Mouse (Mus musculus): Measurements from ENCODE around the gene Ogfrl1. TPM values are rescaled to one million over a fixed set of nuclear protein-coding genes. Genes with fewer than 3 reads are reported as not detected.
"Not testable (repeated sequence)": the region's sequence is repeated elsewhere in the genome, so short reads cannot be mapped to it uniquely, and the experiment has no call there.

Ogfrl1 gene
- polyA plus RNA-seq (2016; fragmentation: Nextera tagmentation; extraction: Ambion mirVana): 6.3 and 6.6 TPM in 2 replicates

GRCm38 (mm10) chr1:23397623-23398022 is at the start of gene Ogfrl1:
Ogfrl1 (minus strand) TSS chr1:23397772.
- H3K27ac ChIP-seq (replicated peaks): no peak within 1 kb of the TSS
- no peaks in the 10 kb centered on the region for H3K36me3 ChIP-seq (replicated peaks)
- no peaks in the 10 kb centered on the region for H3K9me3 ChIP-seq
- no peaks in the 10 kb centered on the region for H3K27me3 ChIP-seq (replicated peaks; ENCODE audit: low read depth, poor library complexity, severe bottlenecking)
- H3K4me3 ChIP-seq: no peak within 1 kb of the TSS
- WGBS: 87% methylated on average over 4 of the region's 4 CpGs
- H3K4me1 ChIP-seq: no peaks in the 10 kb centered on the region
- no peak for DNase-seq (ENCODE audit: low spot score)

GRCm38 (mm10) chr1:23445736-23446424 is 48.3 kb upstream of the Ogfrl1 start:
- Histone ChIP-seq H3K27me3 (replicated peaks; ENCODE audit: low read depth, poor library complexity, severe bottlenecking) (no peaks in the 10 kb centered on the region), H3K4me3 (no peak overlapping the region), H3K27ac (replicated peaks) (no peak overlapping the region), H3K36me3 (replicated peaks) (no peaks in the 10 kb centered on the region), H3K4me1 (peaks cover 3% of the 10 kb centered on the region; the same call in 1 of the 2 replicates), H3K9me3 (no peaks in the 10 kb centered on the region)
- WGBS: 82% methylated on average over 5 of the region's 5 CpGs
- no peak for DNase-seq (ENCODE audit: low spot score)

- Histone ChIP-seq H3K4me3 (no peak overlapping the region), H3K27me3 (replicated peaks; ENCODE audit: low read depth, poor library complexity, severe bottlenecking) (no peaks in the 10 kb centered on the region), H3K27ac (replicated peaks) (no peak overlapping the region), H3K36me3 (replicated peaks) (no peaks in the 10 kb centered on the region), H3K4me1 (no peaks in the 10 kb centered on the region), H3K9me3 (no peaks in the 10 kb centered on the region)
- no peak for DNase-seq (ENCODE audit: low spot score)
- 79% methylated on average over 3 of the region's 3 CpGs for WGBS
Measured at GRCm38 (mm10) chr1:23433612-23434011, 36.0 kb upstream of the Ogfrl1 start.

- Histone ChIP-seq H3K4me1 (no peaks in the 10 kb centered on the region), H3K27me3 (replicated peaks; ENCODE audit: low read depth, poor library complexity, severe bottlenecking) (no peaks in the 10 kb centered on the region), H3K27ac (replicated peaks) (no peak overlapping the region), H3K4me3 (no peak overlapping the region), H3K9me3 (no peaks in the 10 kb centered on the region), H3K36me3 (replicated peaks) (no peaks in the 10 kb centered on the region)
- WGBS: 85% methylated on average over 2 of the region's 2 CpGs
- no peak for DNase-seq (ENCODE audit: low spot score)
Measured at GRCm38 (mm10) chr1:23426447-23426846, 28.9 kb upstream of the Ogfrl1 start.

- DNase-seq (ENCODE audit: low spot score): no peak
- Histone ChIP-seq H3K4me3 (no peak overlapping the region), H3K27ac (replicated peaks) (no peak overlapping the region), H3K27me3 (replicated peaks; ENCODE audit: low read depth, poor library complexity, severe bottlenecking) (no peaks in the 10 kb centered on the region), H3K9me3 (no peaks in the 10 kb centered on the region), H3K4me1 (no peaks in the 10 kb centered on the region), H3K36me3 (replicated peaks) (no peaks in the 10 kb centered on the region)
- 79% methylated on average over 1 of the region's 1 CpGs for WGBS
Measured at GRCm38 (mm10) chr1:23418941-23419340, 21.4 kb upstream of the Ogfrl1 start.

GRCm38 (mm10) chr1:23418059-23418458 is 20.5 kb upstream of the Ogfrl1 start:
- no peak overlapping the region for H3K4me3 ChIP-seq
- no peaks in the 10 kb centered on the region for H3K4me1 ChIP-seq
- no peak for DNase-seq (ENCODE audit: low spot score)
- no peaks in the 10 kb centered on the region for H3K27me3 ChIP-seq (replicated peaks; ENCODE audit: low read depth, poor library complexity, severe bottlenecking)
- no peak overlapping the region for H3K27ac ChIP-seq (replicated peaks)
- no peaks in the 10 kb centered on the region for H3K9me3 ChIP-seq
- 83% methylated on average over 2 of the region's 2 CpGs for WGBS
- no peaks in the 10 kb centered on the region for H3K36me3 ChIP-seq (replicated peaks)

GRCm38 (mm10) chr1:23417562-23417961 is 20.0 kb upstream of the Ogfrl1 start:
- H3K9me3 ChIP-seq: no peaks in the 10 kb centered on the region
- H3K36me3 ChIP-seq (replicated peaks): no peaks in the 10 kb centered on the region
- DNase-seq (ENCODE audit: low spot score): no peak
- H3K4me3 ChIP-seq: no peak overlapping the region
- no peaks in the 10 kb centered on the region for H3K4me1 ChIP-seq
- no peaks in the 10 kb centered on the region for H3K27me3 ChIP-seq (replicated peaks; ENCODE audit: low read depth, poor library complexity, severe bottlenecking)
- no peak overlapping the region for H3K27ac ChIP-seq (replicated peaks)
- 88% methylated on average over 3 of the region's 3 CpGs for WGBS

GRCm38 (mm10) chr1:23411533-23411932 is 14.0 kb upstream of the Ogfrl1 start:
- H3K4me3 ChIP-seq: no peak overlapping the region
- H3K27ac ChIP-seq (replicated peaks): no peak overlapping the region
- H3K27me3 ChIP-seq (replicated peaks; ENCODE audit: low read depth, poor library complexity, severe bottlenecking): no peaks in the 10 kb centered on the region
- 89% methylated on average over 5 of the region's 5 CpGs for WGBS
- H3K4me1 ChIP-seq: no peaks in the 10 kb centered on the region
- H3K9me3 ChIP-seq: no peaks in the 10 kb centered on the region
- no peaks in the 10 kb centered on the region for H3K36me3 ChIP-seq (replicated peaks)
- DNase-seq (ENCODE audit: low spot score): no peak

- no peaks in the 10 kb centered on the region for H3K36me3 ChIP-seq (replicated peaks)
- no peaks in the 10 kb centered on the region for H3K4me1 ChIP-seq
- no peak for DNase-seq (ENCODE audit: low spot score)
- WGBS: 91% methylated on average over 2 of the region's 2 CpGs
- H3K9me3 ChIP-seq: no peaks in the 10 kb centered on the region
- H3K4me3 ChIP-seq: no peak overlapping the region
- no peak overlapping the region for H3K27ac ChIP-seq (replicated peaks)
- no peaks in the 10 kb centered on the region for H3K27me3 ChIP-seq (replicated peaks; ENCODE audit: low read depth, poor library complexity, severe bottlenecking)
Measured at GRCm38 (mm10) chr1:23409960-23410359, 12.4 kb upstream of the Ogfrl1 start.

- H3K4me3 ChIP-seq: no peak overlapping the region
- no peaks in the 10 kb centered on the region for H3K9me3 ChIP-seq
- WGBS: 94% methylated on average over 3 of the region's 3 CpGs
- no peak for DNase-seq (ENCODE audit: low spot score)
- no peak overlapping the region for H3K27ac ChIP-seq (replicated peaks)
- no peaks in the 10 kb centered on the region for H3K4me1 ChIP-seq
- no peaks in the 10 kb centered on the region for H3K27me3 ChIP-seq (replicated peaks; ENCODE audit: low read depth, poor library complexity, severe bottlenecking)
- no peaks in the 10 kb centered on the region for H3K36me3 ChIP-seq (replicated peaks)
Measured at GRCm38 (mm10) chr1:23402401-23402800, 4.8 kb upstream of the Ogfrl1 start.

- Histone ChIP-seq H3K27ac (replicated peaks) (no peak overlapping the region), H3K36me3 (replicated peaks) (no peaks in the 10 kb centered on the region), H3K27me3 (replicated peaks; ENCODE audit: low read depth, poor library complexity, severe bottlenecking) (no peaks in the 10 kb centered on the region), H3K4me3 (no peak overlapping the region), H3K9me3 (no peaks in the 10 kb centered on the region), H3K4me1 (no peaks in the 10 kb centered on the region)
- DNase-seq (ENCODE audit: low spot score): no peak
- 76% methylated on average over 1 of the region's 1 CpGs for WGBS
Measured at GRCm38 (mm10) chr1:23399552-23399951, 2.0 kb upstream of the Ogfrl1 start.

GRCm38 (mm10) chr1:23394356-23394755 is 3.2 kb downstream of the Ogfrl1 start:
- DNase-seq (ENCODE audit: low spot score); H3K36me3 ChIP-seq (replicated peaks); H3K9me3 ChIP-seq; H3K4me3 ChIP-seq; H3K4me1 ChIP-seq; H3K27me3 ChIP-seq (replicated peaks; ENCODE audit: low read depth, poor library complexity, severe bottlenecking); H3K27ac ChIP-seq (replicated peaks): not testable (repeated sequence)
- 88% methylated on average over 2 of the region's 2 CpGs for WGBS

GRCm38 (mm10) chr1:23391744-23392143 is 5.8 kb downstream of the Ogfrl1 start:
- no peak for DNase-seq (ENCODE audit: low spot score)
- WGBS: 90% methylated on average over 7 of the region's 7 CpGs
- Histone ChIP-seq H3K4me1 (no peaks in the 10 kb centered on the region), H3K27ac (replicated peaks) (no peak overlapping the region), H3K4me3 (no peak overlapping the region), H3K9me3 (no peaks in the 10 kb centered on the region), H3K27me3 (replicated peaks; ENCODE audit: low read depth, poor library complexity, severe bottlenecking) (no peaks in the 10 kb centered on the region), H3K36me3 (replicated peaks) (no peaks in the 10 kb centered on the region)
